Mouse (Mus musculus): Measurements from ENCODE around the gene Hsd17b6.

DNA sequence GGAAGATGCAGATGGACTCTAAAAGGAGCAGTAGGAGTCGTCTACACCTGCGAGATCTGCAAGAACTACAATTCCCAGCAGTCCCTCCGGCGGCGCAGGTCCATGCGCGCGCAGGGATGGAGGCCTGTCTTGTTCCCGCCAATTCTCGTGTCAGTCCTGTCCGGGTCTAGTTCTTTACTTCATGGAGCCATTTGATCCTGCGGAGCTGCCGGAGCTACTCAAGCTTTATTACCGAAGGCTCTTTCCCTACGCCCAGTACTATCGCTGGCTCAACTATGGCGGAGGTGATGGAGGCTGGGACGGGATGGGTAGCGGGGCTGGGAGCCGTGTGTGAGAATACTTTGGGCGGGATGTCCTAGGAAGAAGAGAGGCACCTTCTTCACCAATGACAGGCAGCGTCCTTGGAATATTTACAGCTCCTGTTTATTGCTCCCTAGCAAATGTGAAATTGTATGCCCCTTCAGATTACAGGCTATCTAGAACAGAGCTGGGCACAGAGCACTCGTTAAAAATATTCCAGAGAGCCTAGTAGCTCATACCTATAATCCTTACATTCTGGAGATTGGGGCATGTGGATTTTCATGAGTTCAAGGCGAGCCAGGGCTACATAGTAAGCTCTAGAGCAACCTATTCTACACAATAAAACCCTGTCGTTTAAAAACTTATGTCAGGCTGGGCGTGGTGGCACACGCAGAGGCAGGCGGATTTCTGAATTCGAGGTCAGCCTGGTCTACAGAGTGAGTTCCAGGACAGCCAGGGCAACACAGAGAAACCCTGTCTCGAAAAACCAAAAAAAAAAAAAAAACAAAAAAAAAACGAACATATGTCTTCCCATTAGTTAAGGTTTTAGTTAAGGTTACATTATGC, 7.9 kb upstream of the Hsd17b6 start, which contains the start of gene Prim1:
- TF ChIP-seq CTCF (IDR thresholded peaks at IDR 0.05; ENCODE audit: low read depth, low read length) (no peak), POLR2A (IDR thresholded peaks at IDR 0.05; ENCODE audit: borderline replicate concordance, low read depth, low read length) (no peak)

Data from bone marrow macrophage, adult 2 months (primary cell).